Mouse (Mus musculus): ENCODE data around the gene Zfp260.

DNA sequence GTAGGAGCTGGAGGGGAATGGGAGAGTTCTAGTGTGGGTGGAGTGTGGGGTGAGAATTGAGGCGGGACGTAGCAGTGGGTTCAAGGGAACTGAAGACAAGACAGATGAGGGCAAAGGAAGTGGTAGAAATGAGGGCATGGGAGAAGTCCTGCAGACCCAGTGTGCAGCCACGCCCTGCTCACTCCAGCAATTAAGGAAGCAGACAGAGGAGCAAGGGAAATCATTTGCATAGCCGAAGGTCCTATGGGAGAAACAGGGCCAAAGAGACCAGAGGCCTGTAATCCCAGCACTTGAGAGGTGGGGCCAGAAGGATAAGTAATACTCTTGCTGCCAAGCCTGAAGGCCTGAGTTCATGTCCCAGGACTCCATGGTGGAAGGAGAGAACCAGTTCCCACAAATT lies 37.8 kb downstream of the Zfp260 start:
- no peak for TF ChIP-seq ZC3H11A (IDR thresholded peaks at IDR 0.05; ENCODE audit: borderline replicate concordance, low read depth, low read length)
- TF ChIP-seq ZNF384 (IDR thresholded peaks at IDR 0.05; ENCODE audit: low read depth, low read length): no peak
- no peak for TF ChIP-seq CHD2 (IDR thresholded peaks at IDR 0.05; ENCODE audit: low read depth, low read length)
- TF ChIP-seq MAFK (IDR thresholded peaks at IDR 0.05; ENCODE audit: insufficient read depth, low read depth, low read length): no peak

Measured in ES-E14 (cell line).